Mouse (Mus musculus) spleen, adult 18-20 months (tissue): ENCODE data around the gene Chd6.

ENCODE experiments used
- DNase-seq, 2 experiments: peaks; one replicate each; pipeline ENCODE4 v3.0.0; 2022; ENCODE audit warnings: mixed read lengths in 2 of 2

Gene Chd6

GRCm38 (mm10) chr2:160921285-160921684 lies 187.6 kb downstream of the Chd6 start:
- DNase-seq, result no peak

GRCm38 (mm10) chr2:160918930-160919215 lies 190.0 kb downstream of the Chd6 start:
- no peak for DNase-seq

- no peak for DNase-seq
Measured at GRCm38 (mm10) chr2:160918154-160918929, 190.5 kb downstream of the Chd6 start.

GRCm38 (mm10) chr2:160917313-160917712 lies 191.6 kb downstream of the Chd6 start:
- DNase-seq, result no peak

GRCm38 (mm10) chr2:160916714-160917113 lies 192.2 kb downstream of the Chd6 start:
- no peak for DNase-seq

GRCm38 (mm10) chr2:160915821-160916610 lies 192.9 kb downstream of the Chd6 start:
- no peak for DNase-seq

- no peak for DNase-seq
Measured at GRCm38 (mm10) chr2:160914656-160915055, 194.2 kb downstream of the Chd6 start.

GRCm38 (mm10) chr2:160912231-160912671 lies 196.6 kb downstream of the Chd6 start, which contains the start of gene Emilin3:
Gene Emilin3, minus strand, starts transcription at chr2:160912328.
- DNase-seq, result no peak

- DNase-seq, result no peak
Measured at GRCm38 (mm10) chr2:160911558-160912201, 197.2 kb downstream of the Chd6 start.

- DNase-seq, result no peak
Measured at GRCm38 (mm10) chr2:160910633-160911032, 198.2 kb downstream of the Chd6 start.

GRCm38 (mm10) chr2:160908607-160909006 lies 200.3 kb downstream of the Chd6 start:
- no peak for DNase-seq

GRCm38 (mm10) chr2:160906101-160906500 lies 202.8 kb downstream of the Chd6 start:
- no peak for DNase-seq

GRCm38 (mm10) chr2:160905301-160905700 lies 203.6 kb downstream of the Chd6 start:
- DNase-seq, result no peak

GRCm38 (mm10) chr2:160901656-160902412 lies 207.0 kb downstream of the Chd6 start:
- DNase-seq, result no peak
